Mouse (Mus musculus) heart, adult 9 months (tissue): ENCODE results near the gene Itgae.

ENCODE experiments used
- DNase-seq, 2 experiments: peaks; one replicate each; pipeline ENCODE4 v3.0.0; 2022; ENCODE audit warnings: low spot score in 2 of 2

Gene Itgae

GRCm38 (mm10) chr11:73146975-73147365, 56.6 kb downstream of the Itgae start:
- no peak for DNase-seq

- DNase-seq, result no peak
Observed at GRCm38 (mm10) chr11:73148209-73148608, 57.8 kb downstream of the Itgae start.

- no peak for DNase-seq
Observed at GRCm38 (mm10) chr11:73155071-73155470, 64.7 kb downstream of the Itgae start.

GRCm38 (mm10) chr11:73159957-73160810, 69.8 kb downstream of the Itgae start, which contains the start of gene P2rx5:
Gene P2rx5 (plus strand): TSS chr11:73160421.
- DNase-seq, result no peak

- peak; percentile 75 to 78 for DNase-seq
Observed at GRCm38 (mm10) chr11:73160811-73161200, 70.4 kb downstream of the Itgae start.

- no peak for DNase-seq
Observed at GRCm38 (mm10) chr11:73161616-73162015, 71.2 kb downstream of the Itgae start.

GRCm38 (mm10) chr11:73162284-73162683, 71.9 kb downstream of the Itgae start:
- DNase-seq, result no peak

- DNase-seq, result no peak
Observed at GRCm38 (mm10) chr11:73168071-73168470, 77.7 kb downstream of the Itgae start.

- DNase-seq, result no peak
Observed at GRCm38 (mm10) chr11:73168576-73168975, 78.2 kb downstream of the Itgae start.

GRCm38 (mm10) chr11:73169231-73169630, 78.8 kb downstream of the Itgae start:
- no peak for DNase-seq

GRCm38 (mm10) chr11:73172186-73172585, 81.8 kb downstream of the Itgae start:
- DNase-seq, result peak; percentile 79 to 80

GRCm38 (mm10) chr11:73175612-73176011, 85.2 kb downstream of the Itgae start:
- no peak for DNase-seq

GRCm38 (mm10) chr11:73176186-73176585, 85.8 kb downstream of the Itgae start:
- no peak for DNase-seq

GRCm38 (mm10) chr11:73176608-73177508, 86.5 kb downstream of the Itgae start, which contains the start of the genes Emc6 and Tax1bp3:
Gene Emc6 (minus strand): TSS chr11:73177037.
Gene Tax1bp3 (plus strand): TSS chr11:73177083.
- peak; percentile 97 for DNase-seq

GRCm38 (mm10) chr11:73177509-73177875, 87.1 kb downstream of the Itgae start:
- DNase-seq, result peak; percentile 83 to 85

GRCm38 (mm10) chr11:73177895-73178294, 87.5 kb downstream of the Itgae start:
- no peak for DNase-seq

- DNase-seq, result no peak
Observed at GRCm38 (mm10) chr11:73185872-73186615, 95.7 kb downstream of the Itgae start.

GRCm38 (mm10) chr11:73187231-73187630, 96.8 kb downstream of the Itgae start:
- no peak for DNase-seq

GRCm38 (mm10) chr11:73193047-73193446, 102.7 kb downstream of the Itgae start:
- peak in 1 of 2 experiments; percentile 48 for DNase-seq

- DNase-seq, result no peak
Observed at GRCm38 (mm10) chr11:73194444-73194843, 104.1 kb downstream of the Itgae start.
